Comparison of ENCODE assay signal across 8 mouse cellular contexts in the genomic region with DNA sequence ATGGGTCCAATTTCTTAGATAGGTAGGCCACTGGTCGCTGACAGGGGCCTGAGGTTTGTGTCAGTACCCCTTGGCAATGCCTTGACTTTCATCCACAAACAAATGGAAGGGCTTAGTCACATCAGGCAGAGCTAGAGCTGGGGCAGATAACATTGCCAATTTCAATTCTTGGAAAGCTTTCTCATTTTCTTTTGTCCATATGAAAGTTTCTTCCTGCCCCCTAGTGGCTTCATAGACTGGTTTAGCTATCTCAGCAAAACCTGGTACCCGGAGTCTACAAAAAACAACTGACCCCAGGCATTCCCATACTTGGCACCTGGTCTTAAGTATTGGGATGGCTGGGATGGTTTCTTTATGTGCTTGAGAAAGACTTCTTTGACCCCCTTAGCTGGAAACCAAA.
A peak's percentile ranks its signal among the peaks of the same experiment; 100 is the strongest.
DNase-seq lines count a peak whose midpoint lies in the region; ATAC-seq lines count a peak whose summit lies in the region.
"Had no signal": no experiment of that assay in that cellular context is flagged by ENCODE, and none has a peak within 500 bp of the region (broad histone marks: within the 10 kb centered on the region; RNA-seq: fewer than 3 reads in every experiment).

No protein-coding gene starts in this region.

- H3K9ac ChIP-seq in hindbrain, embryonic 14.5 days = no peak overlapping the region
- no peak overlapping the region for H3K9ac ChIP-seq in hindbrain, embryonic 13.5 days
- H3K9ac ChIP-seq in heart, embryonic 11.5 days (ENCODE audit: low read depth, low read length) = no peak overlapping the region
- H3K9ac ChIP-seq: embryonic facial prominence, embryonic 12.5 days had no signal

- no peak overlapping the region for H3K4me2 ChIP-seq in hindbrain, embryonic 14.5 days (replicated peaks)
- no peak overlapping the region for H3K4me2 ChIP-seq in hindbrain, embryonic 13.5 days
- no peak overlapping the region for H3K4me2 ChIP-seq in heart, embryonic 11.5 days
- H3K4me2 ChIP-seq: embryonic facial prominence, embryonic 12.5 days had no signal

- H3K27ac ChIP-seq in hindbrain, embryonic 14.5 days = no peak overlapping the region
- no peak overlapping the region for H3K27ac ChIP-seq in hindbrain, embryonic 13.5 days
- H3K27ac ChIP-seq in heart, embryonic 11.5 days (ENCODE audit: low read depth, low read length) = no peak overlapping the region
- H3K27ac ChIP-seq: embryonic facial prominence, embryonic 12.5 days had no signal

- H3K9me3 ChIP-seq in hindbrain, embryonic 14.5 days (ENCODE audit: control insufficient read depth, low read length) = no peaks in the 10 kb centered on the region
- no peaks in the 10 kb centered on the region for H3K9me3 ChIP-seq in hindbrain, embryonic 13.5 days
- H3K9me3 ChIP-seq in heart, embryonic 11.5 days (replicated peaks; ENCODE audit: control insufficient read depth, low read length) = no peaks in the 10 kb centered on the region
- H3K9me3 ChIP-seq: embryonic facial prominence, embryonic 12.5 days had no signal

- WGBS in hindbrain, embryonic 14.5 days = 62% methylated on average over 2 of the region's 2 CpGs
- 53% methylated on average over 2 of the region's 2 CpGs for WGBS in hindbrain, embryonic 13.5 days
- 45% methylated on average over 2 of the region's 2 CpGs for WGBS in heart, embryonic 11.5 days (ENCODE audit: insufficient replicate concordance)

- ATAC-seq in hindbrain, embryonic 14.5 days (ENCODE audit: low FRiP score) = no peak
- ATAC-seq in hindbrain, embryonic 13.5 days (ENCODE audit: low FRiP score) = no peak
- ATAC-seq in heart, embryonic 11.5 days (replicated peaks; ENCODE audit: insufficient number of reproducible peaks, low FRiP score, low TSS enrichment) = no peak

- H3K27me3 ChIP-seq in hindbrain, embryonic 14.5 days (ENCODE audit: control insufficient read depth, insufficient read depth, low read length) = no peaks in the 10 kb centered on the region
- H3K27me3 ChIP-seq in hindbrain, embryonic 13.5 days = no peaks in the 10 kb centered on the region
- no peaks in the 10 kb centered on the region for H3K27me3 ChIP-seq in heart, embryonic 11.5 days (ENCODE audit: control insufficient read depth, insufficient read depth, low read length)
- H3K27me3 ChIP-seq: embryonic facial prominence, embryonic 12.5 days had no signal

- peak; percentile 44 for DNase-seq in hindbrain, embryonic 14.5 days (ENCODE audit: low spot score)
- DNase-seq in A20 (ENCODE audit: low read depth, low spot score) = peak; percentile 19
- peak; percentile 61 for DNase-seq in MN1 (ENCODE audit: low spot score)
- DNase-seq in kidney, postnatal 14 days = peak; percentile 33
- DNase-seq in urinary bladder, adult 18-20 months (ENCODE audit: low spot score in 2 of 2) = no peak

- H3K4me3 ChIP-seq in hindbrain, embryonic 14.5 days (replicated peaks; ENCODE audit: low read length) = no peak overlapping the region
- H3K4me3 ChIP-seq in hindbrain, embryonic 13.5 days = no peak overlapping the region
- no peak overlapping the region for H3K4me3 ChIP-seq in heart, embryonic 11.5 days (ENCODE audit: low read depth, low read length)
- H3K4me3 ChIP-seq: embryonic facial prominence, embryonic 12.5 days had no signal

- H3K36me3 ChIP-seq in hindbrain, embryonic 14.5 days (replicated peaks; ENCODE audit: control insufficient read depth, insufficient read depth) = no peaks in the 10 kb centered on the region
- no peaks in the 10 kb centered on the region for H3K36me3 ChIP-seq in hindbrain, embryonic 13.5 days
- H3K36me3 ChIP-seq in heart, embryonic 11.5 days (ENCODE audit: control insufficient read depth, insufficient read depth, low read length) = no peaks in the 10 kb centered on the region
- H3K36me3 ChIP-seq: embryonic facial prominence, embryonic 12.5 days had no signal

- H3K4me1 ChIP-seq in hindbrain, embryonic 14.5 days (replicated peaks; ENCODE audit: control insufficient read depth, insufficient read depth, low read length) = no peaks in the 10 kb centered on the region
- H3K4me1 ChIP-seq in hindbrain, embryonic 13.5 days (replicated peaks) = no peaks in the 10 kb centered on the region
- no peaks in the 10 kb centered on the region for H3K4me1 ChIP-seq in heart, embryonic 11.5 days (ENCODE audit: control insufficient read depth, insufficient read depth, low read length)
- H3K4me1 ChIP-seq: embryonic facial prominence, embryonic 12.5 days had no signal

Comparison
In these comparisons a context has a peak if more than half of its experiments do, and no peak if none do; other contexts are left out.
1. DNase-seq: peak in hindbrain, embryonic 14.5 days (single experiment), A20 (single experiment), MN1 (single experiment) and kidney, postnatal 14 days (single experiment); none in urinary bladder, adult 18-20 months (0 of 2).